Mouse (Mus musculus): ENCODE measurements at regions not wholly inside any gene's neighbourhood (a gene's known extent, or its start where the extent isn't known, plus 50 kb on each side); places are given as distances from the start of the nearest gene placed in this dataset.

DNA sequence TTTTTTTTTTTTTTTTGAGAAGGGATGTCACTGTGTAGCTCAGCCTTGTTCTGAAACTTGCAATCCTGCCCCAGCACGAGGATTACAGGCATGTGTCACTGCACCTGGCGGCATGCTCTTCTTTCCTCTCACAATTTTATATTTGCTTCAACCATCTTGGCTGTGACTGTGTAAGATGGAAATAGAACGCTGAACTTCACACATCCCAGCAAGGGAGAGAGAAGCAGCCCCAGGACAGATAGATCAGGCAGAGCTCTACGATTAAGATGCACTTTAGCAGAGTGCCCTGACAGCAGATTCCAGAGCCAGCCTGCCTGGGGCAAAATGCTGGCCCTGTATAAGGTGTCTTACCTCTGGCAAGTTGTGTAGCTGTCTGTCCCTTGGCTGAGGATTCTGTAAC, 84.7 kb upstream of the Ube2e1 start:
- H3K4me3 ChIP-seq (ENCODE audit: low read length): no peak overlapping the region
- H3K9ac ChIP-seq (ENCODE audit: low read depth, low read length): no peak overlapping the region
- no peaks in the 10 kb centered on the region for H3K9me3 ChIP-seq (ENCODE audit: control insufficient read depth, low read length)
- no peaks in the 10 kb centered on the region for H3K4me1 ChIP-seq (ENCODE audit: control insufficient read depth, insufficient read depth, low read depth, low read length)
- no peak overlapping the region for H3K27ac ChIP-seq (ENCODE audit: low read depth, low read length)
- no peaks in the 10 kb centered on the region for H3K27me3 ChIP-seq (replicated peaks; ENCODE audit: control insufficient read depth, insufficient read depth, low read length)
- no peak for ATAC-seq
- WGBS: 70% methylated on average over 4 of the region's 4 CpGs
- H3K4me2 ChIP-seq (ENCODE audit: low read length): no peak overlapping the region
- no peaks in the 10 kb centered on the region for H3K36me3 ChIP-seq (ENCODE audit: control insufficient read depth, insufficient read depth, low read length)

DNA sequence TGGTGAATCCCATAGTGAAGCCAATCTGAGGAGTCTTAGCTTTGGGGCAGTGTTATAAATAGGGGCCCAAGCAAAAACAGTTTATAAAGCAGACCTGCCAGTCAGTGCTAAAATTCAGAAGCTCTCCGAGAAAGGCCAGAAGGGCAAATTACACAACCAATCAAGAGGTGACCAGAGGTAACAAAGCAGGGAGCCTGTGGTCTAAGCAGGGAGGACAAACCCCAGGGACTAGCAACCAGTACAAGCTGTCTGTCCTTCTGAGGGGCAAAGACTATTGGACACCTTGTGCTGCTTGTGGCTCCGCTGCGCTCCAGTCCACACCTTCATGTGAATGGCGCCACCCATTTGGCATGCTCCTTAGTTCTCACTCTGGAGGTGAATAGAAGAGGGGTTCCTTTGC, 67.3 kb upstream of the Ube2e1 start:
- no peak for ATAC-seq
- Histone ChIP-seq H3K4me3 (ENCODE audit: low read length) (no peak overlapping the region), H3K9ac (ENCODE audit: low read depth, low read length) (no peak overlapping the region), H3K27me3 (replicated peaks; ENCODE audit: control insufficient read depth, insufficient read depth, low read length) (no peaks in the 10 kb centered on the region), H3K4me2 (ENCODE audit: low read length) (no peak overlapping the region), H3K9me3 (ENCODE audit: control insufficient read depth, low read length) (no peaks in the 10 kb centered on the region), H3K27ac (ENCODE audit: low read depth, low read length) (no peak overlapping the region), H3K36me3 (ENCODE audit: control insufficient read depth, insufficient read depth, low read length) (no peaks in the 10 kb centered on the region), H3K4me1 (ENCODE audit: control insufficient read depth, insufficient read depth, low read depth, low read length) (no peaks in the 10 kb centered on the region)
- WGBS: 92% methylated on average over 4 of the region's 4 CpGs

DNA sequence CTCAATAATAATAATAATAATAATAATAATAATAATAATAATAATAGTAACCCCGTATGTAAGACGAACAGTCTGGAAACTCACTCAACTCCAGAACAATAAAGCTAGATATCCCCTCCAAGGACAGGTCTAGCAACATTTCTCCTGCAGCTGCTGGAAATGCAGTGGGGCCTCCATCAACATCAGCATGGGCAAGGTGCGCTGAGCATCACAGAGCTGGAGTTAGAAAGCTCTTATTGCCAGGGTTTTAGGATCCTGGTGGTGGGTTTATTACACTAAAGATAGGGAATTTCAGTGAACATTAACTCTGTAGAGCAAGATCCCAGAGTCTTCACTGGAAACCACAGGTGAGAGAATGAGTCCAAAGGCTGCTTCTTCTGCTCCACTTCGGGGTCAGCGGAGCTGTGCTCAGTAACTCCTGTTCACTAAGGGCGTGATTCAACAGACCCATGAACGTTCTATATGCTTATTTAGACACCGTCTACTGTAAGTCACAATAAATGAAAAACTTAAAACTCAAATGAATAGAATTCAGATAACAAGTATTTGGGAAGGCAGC, 64.6 kb upstream of the Ube2e1 start:
- 94% methylated on average over 8 of the region's 8 CpGs for WGBS
- no peak overlapping the region for H3K9ac ChIP-seq (ENCODE audit: low read depth, low read length)
- no peak overlapping the region for H3K4me2 ChIP-seq (ENCODE audit: low read length)
- no peak overlapping the region for H3K27ac ChIP-seq (ENCODE audit: low read depth, low read length)
- no peaks in the 10 kb centered on the region for H3K27me3 ChIP-seq (replicated peaks; ENCODE audit: control insufficient read depth, insufficient read depth, low read length)
- no peaks in the 10 kb centered on the region for H3K9me3 ChIP-seq (ENCODE audit: control insufficient read depth, low read length)
- H3K4me3 ChIP-seq (ENCODE audit: low read length): no peak overlapping the region
- no peaks in the 10 kb centered on the region for H3K4me1 ChIP-seq (ENCODE audit: control insufficient read depth, insufficient read depth, low read depth, low read length)
- ATAC-seq: no peak
- H3K36me3 ChIP-seq (ENCODE audit: control insufficient read depth, insufficient read depth, low read length): no peaks in the 10 kb centered on the region

DNA sequence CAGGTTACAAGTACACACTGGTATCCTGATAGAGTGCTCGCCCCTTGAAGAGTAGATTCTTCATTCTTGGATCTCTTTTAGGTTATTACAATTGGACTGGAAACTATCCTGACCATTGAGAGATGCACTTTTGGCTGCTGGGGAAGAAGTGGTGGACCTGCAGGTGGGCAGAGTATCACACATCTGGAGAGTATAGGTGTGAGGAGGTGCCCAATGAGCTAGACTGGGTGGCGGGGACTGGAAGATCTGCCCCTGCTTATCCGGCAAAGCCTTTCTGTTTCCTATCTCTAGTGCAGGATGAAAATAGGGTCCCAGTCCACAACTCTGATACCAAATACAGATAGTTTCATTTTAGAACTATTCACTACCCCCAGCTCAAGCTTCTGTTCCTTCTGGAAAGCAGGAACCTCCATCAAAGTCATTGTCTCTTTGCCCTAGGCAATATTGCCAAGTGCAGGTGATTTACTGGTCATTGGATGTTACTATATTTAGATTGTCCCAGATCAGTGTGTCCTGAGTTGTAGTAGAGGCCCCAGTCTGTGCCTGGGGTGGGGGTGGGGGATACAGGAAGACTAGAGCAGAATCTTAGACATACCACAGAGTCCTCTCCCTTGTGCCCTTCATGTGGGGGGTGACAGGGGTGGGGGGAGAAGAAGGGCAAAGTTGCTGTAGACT, 62.5 kb upstream of the Ube2e1 start:
- ATAC-seq: no peak
- Histone ChIP-seq H3K27me3 (replicated peaks; ENCODE audit: control insufficient read depth, insufficient read depth, low read length) (no peaks in the 10 kb centered on the region), H3K4me2 (ENCODE audit: low read length) (no peak overlapping the region), H3K27ac (ENCODE audit: low read depth, low read length) (no peak overlapping the region), H3K4me1 (ENCODE audit: control insufficient read depth, insufficient read depth, low read depth, low read length) (no peaks in the 10 kb centered on the region), H3K9ac (ENCODE audit: low read depth, low read length) (no peak overlapping the region), H3K36me3 (ENCODE audit: control insufficient read depth, insufficient read depth, low read length) (no peaks in the 10 kb centered on the region), H3K4me3 (ENCODE audit: low read length) (no peak overlapping the region), H3K9me3 (ENCODE audit: control insufficient read depth, low read length) (no peaks in the 10 kb centered on the region)
- WGBS: 93% methylated on average over 3 of the region's 3 CpGs

DNA sequence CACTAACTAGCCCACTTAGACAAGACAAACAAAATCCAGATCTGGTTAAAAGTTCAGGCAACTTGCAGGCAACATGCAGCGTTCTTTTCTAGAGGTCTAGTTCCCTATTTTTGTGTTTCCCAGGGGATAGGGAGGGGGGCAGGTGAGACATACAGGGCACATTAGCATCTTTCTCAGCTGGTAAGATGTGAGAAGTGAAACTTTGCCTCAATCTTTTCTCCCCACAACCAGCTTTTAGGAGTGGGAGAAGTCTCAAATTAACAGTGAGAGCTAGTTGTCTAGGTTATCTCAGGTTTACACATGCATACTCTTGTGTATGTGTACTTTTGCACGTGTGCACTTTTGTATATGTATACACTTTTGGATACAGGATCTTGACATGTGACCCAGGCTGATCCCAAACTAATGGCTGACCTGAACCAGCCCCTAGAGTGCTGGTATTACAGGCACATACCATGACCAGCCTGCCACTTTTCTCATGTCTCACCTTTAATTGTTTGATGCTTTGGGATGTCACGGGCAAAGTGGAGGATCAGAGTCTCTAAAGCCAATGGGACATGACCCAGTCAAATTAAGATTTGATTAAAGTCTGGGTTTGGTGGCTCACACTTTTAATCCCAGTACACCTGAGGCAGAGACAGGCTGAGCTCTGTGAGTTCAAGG, 60.3 kb upstream of the Ube2e1 start:
- WGBS: 91% methylated on average over 3 of the region's 3 CpGs
- ATAC-seq: no peak

DNA sequence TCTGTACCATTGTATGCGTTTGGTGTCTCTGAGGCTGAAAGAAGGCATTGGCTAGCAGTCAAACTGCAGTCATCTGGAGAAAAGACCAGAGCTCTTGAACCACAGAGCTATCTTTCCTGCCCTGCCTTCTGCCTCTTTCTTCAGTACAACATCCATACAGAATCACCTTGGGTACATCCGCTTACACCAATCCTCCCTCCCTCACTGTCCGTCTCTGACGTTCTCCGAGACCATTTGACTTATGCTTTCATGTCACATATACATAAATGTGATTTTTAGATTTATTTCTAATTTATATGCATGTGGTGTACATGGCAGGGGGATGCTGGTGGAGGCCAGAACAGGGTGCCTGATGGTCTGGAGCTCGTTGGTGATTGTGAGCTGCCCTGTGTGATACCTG, 57.7 kb upstream of the Ube2e1 start:
- Histone ChIP-seq H3K36me3 (ENCODE audit: control insufficient read depth, insufficient read depth, low read length) (no peaks in the 10 kb centered on the region), H3K27ac (ENCODE audit: low read depth, low read length) (no peak overlapping the region), H3K4me1 (ENCODE audit: control insufficient read depth, insufficient read depth, low read depth, low read length) (no peaks in the 10 kb centered on the region), H3K4me2 (ENCODE audit: low read length) (no peak overlapping the region), H3K9ac (ENCODE audit: low read depth, low read length) (no peak overlapping the region), H3K9me3 (ENCODE audit: control insufficient read depth, low read length) (no peaks in the 10 kb centered on the region), H3K4me3 (ENCODE audit: low read length) (no peak overlapping the region), H3K27me3 (replicated peaks; ENCODE audit: control insufficient read depth, insufficient read depth, low read length) (no peaks in the 10 kb centered on the region)
- 89% methylated on average over 6 of the region's 6 CpGs for WGBS
- ATAC-seq: no peak

More for the DNA sequence above, 60.3 kb upstream of the Ube2e1 start:
- Histone ChIP-seq H3K27me3 (replicated peaks; ENCODE audit: control insufficient read depth, insufficient read depth, low read length) (no peaks in the 10 kb centered on the region), H3K4me3 (ENCODE audit: low read length) (no peak overlapping the region), H3K4me1 (ENCODE audit: control insufficient read depth, insufficient read depth, low read depth, low read length) (no peaks in the 10 kb centered on the region), H3K27ac (ENCODE audit: low read depth, low read length) (no peak overlapping the region), H3K36me3 (ENCODE audit: control insufficient read depth, insufficient read depth, low read length) (no peaks in the 10 kb centered on the region), H3K9ac (ENCODE audit: low read depth, low read length) (no peak overlapping the region), H3K9me3 (ENCODE audit: control insufficient read depth, low read length) (no peaks in the 10 kb centered on the region), H3K4me2 (ENCODE audit: low read length) (no peak overlapping the region)

DNA sequence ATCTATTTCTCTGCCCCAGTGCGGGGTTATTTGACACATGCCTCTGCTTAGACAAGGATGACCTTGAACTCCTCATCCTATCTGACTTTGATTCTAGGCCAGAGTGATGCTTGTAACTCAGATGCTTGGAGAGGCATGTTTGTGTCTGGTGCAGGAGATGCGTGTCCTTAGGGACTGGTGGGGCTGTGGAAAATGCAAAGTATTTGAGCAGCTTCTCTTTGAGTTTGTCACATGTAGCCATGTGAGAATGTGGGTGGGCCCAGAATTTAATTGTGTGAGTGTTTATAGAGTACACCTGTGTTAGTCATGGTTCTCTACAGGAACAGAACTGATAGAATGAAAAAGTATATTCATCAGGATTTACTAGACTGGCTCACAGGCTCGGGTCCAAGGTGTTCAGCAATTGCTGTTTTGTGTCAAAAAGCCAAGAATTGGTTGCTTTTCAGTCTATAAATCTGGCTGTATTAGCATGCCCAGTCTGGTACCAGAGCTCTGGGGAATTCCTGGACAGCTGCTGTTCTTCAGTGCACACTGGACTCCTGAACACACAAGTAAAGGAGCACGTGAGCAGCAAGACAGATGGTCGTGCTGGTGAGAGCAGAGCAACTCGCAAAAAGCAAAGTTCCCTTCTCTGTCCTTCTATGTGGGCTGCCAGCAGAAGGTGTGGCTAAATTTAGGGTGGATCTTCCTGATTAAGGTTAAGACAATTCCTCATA, 54.5 kb upstream of the Ube2e1 start:
- H3K9ac ChIP-seq (ENCODE audit: low read depth, low read length): no peak overlapping the region
- H3K27me3 ChIP-seq (replicated peaks; ENCODE audit: control insufficient read depth, insufficient read depth, low read length): no peaks in the 10 kb centered on the region
- no peak overlapping the region for H3K4me2 ChIP-seq (ENCODE audit: low read length)
- H3K36me3 ChIP-seq (ENCODE audit: control insufficient read depth, insufficient read depth, low read length): no peaks in the 10 kb centered on the region
- no peaks in the 10 kb centered on the region for H3K4me1 ChIP-seq (ENCODE audit: control insufficient read depth, insufficient read depth, low read depth, low read length)
- H3K9me3 ChIP-seq (ENCODE audit: control insufficient read depth, low read length): no peaks in the 10 kb centered on the region
- H3K4me3 ChIP-seq (ENCODE audit: low read length): no peak overlapping the region
- 66% methylated on average over 6 of the region's 6 CpGs for WGBS
- ATAC-seq: peak; percentile 73
- no peak overlapping the region for H3K27ac ChIP-seq (ENCODE audit: low read depth, low read length)

All from hindbrain, embryonic 16.5 days (tissue).